8 mouse cellular contexts compared by ENCODE assay signal in the genomic region with DNA sequence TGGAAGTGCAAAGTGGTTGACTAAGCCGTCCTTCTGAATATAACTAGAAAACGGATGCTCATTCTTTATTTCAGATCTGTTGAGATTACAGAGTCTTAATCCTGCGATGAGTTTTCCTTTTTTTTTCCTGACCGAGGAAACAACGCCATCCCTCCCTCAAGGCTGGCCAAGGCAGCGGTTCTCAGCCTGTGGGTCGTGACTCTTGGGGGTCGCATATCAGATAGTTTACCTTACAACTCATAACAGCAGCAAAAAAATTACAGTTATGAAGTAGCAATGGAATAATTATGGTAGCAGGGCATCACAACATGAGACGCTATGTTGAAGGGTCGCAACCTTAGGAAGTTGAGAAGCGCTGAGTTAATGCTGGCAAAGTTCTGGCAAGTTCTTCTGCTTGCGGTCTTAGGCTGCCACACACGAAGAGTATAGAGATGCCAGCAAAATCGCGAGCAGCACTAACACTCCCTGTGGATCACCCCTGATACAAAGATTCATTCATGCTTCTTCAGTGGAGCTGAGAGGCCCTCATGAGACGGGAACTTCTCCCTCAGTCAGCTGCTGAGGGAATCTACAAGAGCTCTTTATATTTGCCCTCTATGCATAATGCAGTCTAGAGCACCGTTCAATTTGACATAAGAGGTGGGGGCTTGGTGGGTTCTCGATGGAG. TPM values are rescaled to one million over a fixed set of nuclear protein-coding genes. Genes with fewer than 3 reads are reported as not detected.
DNase-seq lines count a peak whose midpoint lies in the region; ATAC-seq and TF ChIP-seq lines count a peak whose summit lies in the region.

No protein-coding gene starts in this region.

- 47% methylated on average over 18 of the region's 18 CpGs for WGBS in kidney, embryonic 16.5 days
- WGBS in hindbrain, embryonic 14.5 days = 46% methylated on average over 18 of the region's 18 CpGs
- 47% methylated on average over 18 of the region's 18 CpGs for WGBS in midbrain, embryonic 16.5 days

- peak; percentile 17; the same call in 1 of the 2 replicates for ATAC-seq in kidney, embryonic 16.5 days (ENCODE audit: low FRiP score, low TSS enrichment)
- ATAC-seq in hindbrain, embryonic 14.5 days (ENCODE audit: low FRiP score) = no peak; the same call in 1 of the 2 replicates
- peak; percentile 40; the same call in 1 of the 2 replicates for ATAC-seq in midbrain, embryonic 16.5 days

- H3K27me3 ChIP-seq in kidney, embryonic 16.5 days (ENCODE audit: insufficient read depth, low read length) = no peaks in the 10 kb centered on the region
- no peaks in the 10 kb centered on the region for H3K27me3 ChIP-seq in hindbrain, embryonic 14.5 days (ENCODE audit: control insufficient read depth, insufficient read depth, low read length)
- H3K27me3 ChIP-seq in midbrain, embryonic 16.5 days (ENCODE audit: control insufficient read depth, insufficient read depth, low read depth, low read length) = no peaks in the 10 kb centered on the region

- H3K4me3 ChIP-seq in kidney, embryonic 16.5 days (ENCODE audit: low read length) = peak overlapping the region; percentile 69
- H3K4me3 ChIP-seq in cortical plate, adult 2 months (ENCODE audit: insufficient read depth, low read length) = peak overlapping the region; percentile 51
- peak overlapping the region; percentile 52 for H3K4me3 ChIP-seq in hindbrain, embryonic 14.5 days (replicated peaks; ENCODE audit: low read length)
- peak overlapping the region; percentile 43 for H3K4me3 ChIP-seq in midbrain, embryonic 16.5 days (ENCODE audit: low read depth, low read length)

- TF ChIP-seq CTCF in cortical plate, adult 2 months (IDR thresholded peaks at IDR 0.05; ENCODE audit: extremely low read depth, insufficient read depth, low read length) = no peak

- peak overlapping the region; percentile 65 for H3K9ac ChIP-seq in kidney, embryonic 16.5 days (replicated peaks; ENCODE audit: low read length)
- peak overlapping the region; percentile 36 for H3K9ac ChIP-seq in hindbrain, embryonic 14.5 days
- H3K9ac ChIP-seq in midbrain, embryonic 16.5 days (ENCODE audit: low read depth, low read length) = peak overlapping the region; percentile 60; the same call in 1 of the 2 replicates

- no peak for DNase-seq in kidney, postnatal 4 days
- no peak for DNase-seq in hindbrain, embryonic 14.5 days (ENCODE audit: low spot score)
- DNase-seq in adrenal gland, adult 2 months = no peak
- no peak for DNase-seq in adrenal gland, postnatal 4 days (ENCODE audit: low spot score in 2 of 2)
- DNase-seq in right cerebral cortex, postnatal 14 days = no peak

- H3K36me3 ChIP-seq in kidney, embryonic 16.5 days (ENCODE audit: insufficient read depth, low read length) = peaks cover 22% of the 10 kb centered on the region
- no peaks in the 10 kb centered on the region for H3K36me3 ChIP-seq in hindbrain, embryonic 14.5 days (replicated peaks; ENCODE audit: control insufficient read depth, insufficient read depth)
- H3K36me3 ChIP-seq in midbrain, embryonic 16.5 days (ENCODE audit: control insufficient read depth, insufficient read depth, low read length) = no peaks in the 10 kb centered on the region

- no peaks in the 10 kb centered on the region for H3K9me3 ChIP-seq in kidney, embryonic 16.5 days (ENCODE audit: low read length)
- no peaks in the 10 kb centered on the region for H3K9me3 ChIP-seq in hindbrain, embryonic 14.5 days (ENCODE audit: control insufficient read depth, low read length)
- no peaks in the 10 kb centered on the region for H3K9me3 ChIP-seq in midbrain, embryonic 16.5 days (replicated peaks; ENCODE audit: control insufficient read depth, low read length, poor library complexity, severe bottlenecking)

- H3K27ac ChIP-seq in kidney, embryonic 16.5 days (ENCODE audit: low read length) = peak overlapping the region; percentile 26; the same call in 1 of the 2 replicates
- no peak overlapping the region for H3K27ac ChIP-seq in cortical plate, adult 2 months (ENCODE audit: insufficient read depth, low read length)
- 0 out of 2 replicates have a peak overlapping the region, but pooled peaks have one; percentile 45 for H3K27ac ChIP-seq in hindbrain, embryonic 14.5 days
- H3K27ac ChIP-seq in midbrain, embryonic 16.5 days (ENCODE audit: low read length) = no peak overlapping the region

- H3K4me1 ChIP-seq in kidney, embryonic 16.5 days (ENCODE audit: insufficient read depth, low read length) = peaks cover 9% of the 10 kb centered on the region
- H3K4me1 ChIP-seq in cortical plate, adult 2 months (ENCODE audit: control insufficient read depth, insufficient read depth, low read length) = no peaks in the 10 kb centered on the region
- H3K4me1 ChIP-seq in hindbrain, embryonic 14.5 days (replicated peaks; ENCODE audit: control insufficient read depth, insufficient read depth, low read length) = no peaks in the 10 kb centered on the region
- H3K4me1 ChIP-seq in midbrain, embryonic 16.5 days (ENCODE audit: control insufficient read depth, insufficient read depth, low read length) = peaks cover 6% of the 10 kb centered on the region

- H3K4me2 ChIP-seq in kidney, embryonic 16.5 days (replicated peaks; ENCODE audit: low read depth, low read length) = peak overlapping the region; percentile 56
- peak overlapping the region; percentile 67 for H3K4me2 ChIP-seq in hindbrain, embryonic 14.5 days (replicated peaks)
- peak overlapping the region; percentile 56 for H3K4me2 ChIP-seq in midbrain, embryonic 16.5 days (ENCODE audit: low read length)

- no peak for TF ChIP-seq POLR2A in cortical plate, adult 2 months (IDR thresholded peaks at IDR 0.05; ENCODE audit: extremely low read depth, insufficient read depth, low read length)

RNA-seq across cellular contexts. Expression of gene Top2a, which starts 0.6 kb away (rescaled TPM):
- polyA plus RNA-seq in kidney, embryonic 16.5 days (2015; fragmentation: Nextera tagmentation; extraction: Ambion mirVana) = 213 and 252 TPM in 2 replicates
- 0.93 and 1.8 TPM in 2 replicates for polyA plus RNA-seq in cortical plate, adult 2 months (2012; rRNA removed)
- polyA plus RNA-seq in hindbrain, embryonic 14.5 days (2014; fragmentation: Nextera tagmentation; extraction: Ambion mirVana) = 34.2 and 42.4 TPM in 2 replicates
- 20.4 and 29.1 TPM in 2 replicates for polyA plus RNA-seq in midbrain, embryonic 16.5 days (2015; fragmentation: Nextera tagmentation; extraction: Ambion mirVana)
- total RNA-seq in adrenal gland, adult 2 months (2021) = 1 to 10 TPM; 4.1 to 8.1 TPM
- polyA plus RNA-seq in adrenal gland, adult 2 months (2012; rRNA removed) = 0.28 and 0.29 TPM in 2 replicates
- 100 to 1,000 TPM in 1 of 2 experiments, 10 to 100 TPM in 1; 97.3 to 114 TPM for total RNA-seq in adrenal gland, postnatal 4 days (2021)

RNA-seq across cellular contexts. Expression of gene Igfbp4, which starts 16.4 kb away (rescaled TPM):
- polyA plus RNA-seq in kidney, embryonic 16.5 days (2015; fragmentation: Nextera tagmentation; extraction: Ambion mirVana) = 771 and 832 TPM in 2 replicates
- polyA plus RNA-seq in cortical plate, adult 2 months (2012; rRNA removed) = 106 and 120 TPM in 2 replicates
- polyA plus RNA-seq in hindbrain, embryonic 14.5 days (2014; fragmentation: Nextera tagmentation; extraction: Ambion mirVana) = 127 and 142 TPM in 2 replicates
- polyA plus RNA-seq in midbrain, embryonic 16.5 days (2015; fragmentation: Nextera tagmentation; extraction: Ambion mirVana) = 117 and 119 TPM in 2 replicates
- 100 to 1,000 TPM in 1 of 2 experiments, 10 to 100 TPM in 1; 93.9 to 147 TPM for total RNA-seq in adrenal gland, adult 2 months (2021)
- 144 and 247 TPM in 2 replicates for polyA plus RNA-seq in adrenal gland, adult 2 months (2012; rRNA removed)
- 100 to 1,000 TPM; 223 to 254 TPM for total RNA-seq in adrenal gland, postnatal 4 days (2021)

RNA-seq across cellular contexts. Expression of gene Gjd3, which starts 41.8 kb away (rescaled TPM):
- polyA plus RNA-seq in kidney, embryonic 16.5 days (2015; fragmentation: Nextera tagmentation; extraction: Ambion mirVana) = 0.59 TPM in 1 of 2 replicates, not detected in the other
- 3.4 and 3.5 TPM in 2 replicates for polyA plus RNA-seq in cortical plate, adult 2 months (2012; rRNA removed)
- polyA plus RNA-seq in hindbrain, embryonic 14.5 days (2014; fragmentation: Nextera tagmentation; extraction: Ambion mirVana) = 0.60 and 1.4 TPM in 2 replicates
- 1.0 and 1.9 TPM in 2 replicates for polyA plus RNA-seq in midbrain, embryonic 16.5 days (2015; fragmentation: Nextera tagmentation; extraction: Ambion mirVana)
- total RNA-seq in adrenal gland, adult 2 months (2021) = not detected
- polyA plus RNA-seq in adrenal gland, adult 2 months (2012; rRNA removed) = 1.1 and 1.2 TPM in 2 replicates
- total RNA-seq in adrenal gland, postnatal 4 days (2021) = 1 to 10 TPM in 1 of 2 experiments, under 1 TPM in 1; 0.50 to 1.0 TPM

Comparison
In these comparisons a context has a peak if more than half of its experiments do, and no peak if none do; other contexts are left out.
1. H3K27ac ChIP-seq: peak in kidney, embryonic 16.5 days (single experiment) and hindbrain, embryonic 14.5 days (single experiment); none in cortical plate, adult 2 months (single experiment) and midbrain, embryonic 16.5 days (single experiment).
2. Peak in every context shown above with its lines, with median percentiles within 50 percentile points of each other: H3K4me2 ChIP-seq, H3K4me3 ChIP-seq and H3K9ac ChIP-seq.